Mouse (Mus musculus) 3134 (cell line): ENCODE data around the gene Gm49711.

Experiments
- DNase-seq: peaks from one replicate; pipeline ENCODE4 v3.0.0-alpha.2; 2011; ENCODE audit warnings: low spot score; ENCODE audit not compliant: insufficient read length; ENCODE audit errors: extremely low read depth

Gm49711 gene

DNA sequence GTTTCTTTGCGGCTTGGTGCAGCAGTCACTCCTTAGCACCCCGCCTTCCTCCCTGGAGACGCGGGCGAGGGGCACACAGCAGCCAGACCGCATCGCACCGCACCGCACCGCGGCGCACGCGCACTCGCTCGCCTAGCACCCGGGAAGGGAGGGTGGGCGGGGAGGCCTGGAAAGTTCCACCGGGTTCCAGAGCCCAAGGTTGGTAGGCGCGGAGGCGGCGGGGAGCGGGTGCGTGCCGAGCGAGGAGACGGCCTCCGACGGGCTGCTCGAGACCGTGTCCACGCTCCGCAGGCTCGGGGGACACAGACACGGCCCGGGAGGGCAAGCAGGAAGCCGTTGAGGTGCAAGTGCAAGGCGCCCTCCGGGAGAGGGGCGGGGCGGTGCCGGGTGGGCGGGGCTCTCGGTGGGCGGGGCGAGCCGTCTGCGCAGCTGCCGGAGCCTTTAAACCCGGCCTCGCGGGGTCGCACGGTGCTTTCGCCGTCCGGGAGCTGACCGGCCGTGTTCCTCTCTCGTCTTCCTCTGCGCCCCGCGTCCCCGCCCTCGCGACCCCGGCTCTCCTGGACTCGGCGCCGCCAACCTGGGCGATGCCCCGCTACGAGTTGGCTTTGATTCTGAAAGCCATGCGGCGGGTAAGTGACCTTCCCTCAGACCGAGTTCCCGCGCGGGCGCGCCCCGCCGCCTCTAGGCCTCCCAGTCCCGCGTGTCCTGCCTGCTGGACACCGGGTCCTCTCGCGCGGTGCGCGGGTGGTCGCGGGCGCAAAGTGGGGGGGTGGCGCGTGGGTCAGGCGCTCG lies at the start of gene Gm49711, which contains the start of the genes Mrps6 and Slc5a3:
Gene Gm49711 (plus strand): TSS at position 465 of the 792 bp plus-strand sequence.
Gene Mrps6 (plus strand): TSS at position 419 of the 792 bp plus-strand sequence.
Gene Slc5a3 (plus strand): TSS at position 471 of the 792 bp plus-strand sequence.
- peak; percentile 92 for DNase-seq

DNA sequence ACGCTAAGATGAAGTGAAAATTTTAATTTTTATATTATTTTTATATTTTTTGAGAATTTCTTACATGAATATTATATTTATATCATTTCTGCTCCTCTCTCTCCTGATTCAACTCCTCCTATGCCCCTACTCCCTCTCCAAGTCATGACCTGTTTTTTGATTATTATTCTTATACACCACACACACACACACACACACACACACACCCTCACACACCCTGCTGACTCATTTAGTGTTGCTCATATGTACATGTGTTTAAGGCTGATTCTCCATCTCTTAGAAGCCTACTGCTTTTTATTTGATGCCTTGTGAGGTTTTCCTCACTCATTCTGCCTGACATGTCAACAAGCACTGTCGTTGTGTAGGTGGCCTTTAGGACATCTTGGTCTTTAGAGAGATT lies 48.5 kb upstream of the Gm49711 start:
- DNase-seq: peak; percentile 36

DNA sequence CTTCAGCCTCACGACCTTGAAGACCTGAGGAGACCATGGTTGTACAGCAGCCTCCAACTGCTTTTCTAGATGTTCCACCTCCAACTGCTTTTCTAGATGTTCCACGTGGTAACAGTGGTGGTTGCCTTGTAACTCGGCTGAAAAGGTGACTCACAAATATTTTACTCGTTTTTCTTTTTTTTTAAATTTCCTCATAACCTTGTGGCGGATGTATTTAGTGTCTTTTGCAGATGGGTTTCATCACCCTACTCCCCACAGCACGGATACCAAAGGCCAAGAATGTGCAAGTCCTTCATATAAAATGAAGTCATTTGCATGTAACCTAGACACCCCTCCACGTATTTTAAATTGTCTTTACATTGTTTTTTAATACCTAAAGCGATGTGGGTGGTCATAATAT lies 41.3 kb upstream of the Gm49711 start:
- peak; percentile 32 for DNase-seq

DNA sequence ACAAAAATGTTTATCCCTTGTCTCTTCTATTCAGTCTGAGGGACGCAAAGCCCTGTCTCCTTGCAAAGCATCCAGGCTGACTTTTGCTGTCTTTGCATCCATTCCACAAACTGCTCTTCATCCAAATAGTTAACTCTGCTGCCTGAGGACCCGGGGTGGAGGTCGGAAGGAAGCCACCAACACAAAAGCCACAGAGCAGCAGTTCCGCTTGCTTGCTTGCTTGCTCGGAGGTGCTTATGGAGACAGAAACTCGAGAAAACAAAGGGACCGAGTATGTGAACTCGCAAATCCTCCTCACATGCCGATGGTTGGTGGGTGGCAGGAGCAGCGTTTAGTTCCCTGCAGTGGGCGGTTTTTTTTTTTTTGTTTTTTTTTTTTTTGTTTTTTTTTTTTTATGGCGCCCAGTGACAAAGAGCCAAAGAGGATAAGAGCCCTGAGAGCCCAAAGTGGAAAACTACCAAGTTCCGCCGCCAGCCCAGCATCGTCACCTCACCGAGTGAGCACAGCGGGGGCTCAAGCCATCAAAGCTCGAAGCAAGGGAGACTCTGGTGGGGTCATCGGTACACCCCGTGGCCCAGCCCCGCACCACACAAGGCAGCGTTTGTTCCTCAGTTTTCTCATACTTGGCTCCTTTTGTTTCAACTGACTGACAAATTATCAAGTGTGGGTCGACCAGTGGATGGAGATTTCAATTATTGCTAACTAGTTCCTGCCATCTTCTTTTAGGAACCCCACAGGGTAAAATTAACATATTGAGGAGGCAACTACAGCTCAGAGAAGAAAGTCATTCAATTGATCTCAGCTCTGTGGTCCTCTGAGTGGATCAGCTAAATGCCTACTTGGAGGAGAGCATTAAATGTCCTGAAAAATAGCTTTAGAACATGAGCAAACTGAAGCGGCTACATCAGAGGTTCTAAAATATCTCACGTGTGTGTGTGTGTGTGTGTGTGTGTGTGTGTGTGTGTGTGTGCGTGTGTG lies 38.7 kb upstream of the Gm49711 start:
- DNase-seq: no peak

DNA sequence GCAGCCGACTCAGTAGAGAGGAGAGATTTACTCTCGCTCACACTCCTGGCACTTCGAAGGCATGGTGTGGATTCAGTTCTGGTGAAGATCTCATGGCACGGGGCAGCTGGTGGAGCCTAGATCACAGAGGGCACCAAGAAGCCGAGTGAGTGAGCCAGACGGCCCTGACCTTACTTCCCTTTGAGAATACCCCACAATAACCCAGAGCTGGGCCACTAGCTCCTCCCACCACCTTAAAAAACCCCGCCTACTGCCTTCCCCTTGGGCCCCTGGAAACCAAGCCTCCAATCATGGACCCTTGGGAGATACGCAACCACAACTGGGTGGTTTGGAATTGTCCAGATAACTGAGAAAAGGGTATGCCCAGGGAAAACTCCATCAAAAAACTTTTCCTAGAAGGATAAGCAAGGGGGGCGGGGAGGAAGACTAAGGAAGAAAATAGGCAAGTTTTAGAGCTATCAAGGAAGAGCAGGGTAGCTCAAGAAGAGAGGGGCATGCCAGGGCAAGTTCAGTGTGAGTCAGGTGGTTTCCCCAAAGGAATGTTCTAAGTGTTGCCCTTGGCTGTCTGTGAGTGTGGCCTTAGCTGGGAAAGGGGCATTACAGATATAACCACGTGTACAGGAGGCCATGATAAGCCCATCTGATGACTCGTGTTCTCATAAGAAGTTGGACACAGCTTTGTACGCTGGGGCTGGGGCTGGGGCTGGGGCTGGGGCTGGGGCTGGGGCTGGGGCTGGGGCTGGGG lies 36.3 kb upstream of the Gm49711 start:
- no peak for DNase-seq

DNA sequence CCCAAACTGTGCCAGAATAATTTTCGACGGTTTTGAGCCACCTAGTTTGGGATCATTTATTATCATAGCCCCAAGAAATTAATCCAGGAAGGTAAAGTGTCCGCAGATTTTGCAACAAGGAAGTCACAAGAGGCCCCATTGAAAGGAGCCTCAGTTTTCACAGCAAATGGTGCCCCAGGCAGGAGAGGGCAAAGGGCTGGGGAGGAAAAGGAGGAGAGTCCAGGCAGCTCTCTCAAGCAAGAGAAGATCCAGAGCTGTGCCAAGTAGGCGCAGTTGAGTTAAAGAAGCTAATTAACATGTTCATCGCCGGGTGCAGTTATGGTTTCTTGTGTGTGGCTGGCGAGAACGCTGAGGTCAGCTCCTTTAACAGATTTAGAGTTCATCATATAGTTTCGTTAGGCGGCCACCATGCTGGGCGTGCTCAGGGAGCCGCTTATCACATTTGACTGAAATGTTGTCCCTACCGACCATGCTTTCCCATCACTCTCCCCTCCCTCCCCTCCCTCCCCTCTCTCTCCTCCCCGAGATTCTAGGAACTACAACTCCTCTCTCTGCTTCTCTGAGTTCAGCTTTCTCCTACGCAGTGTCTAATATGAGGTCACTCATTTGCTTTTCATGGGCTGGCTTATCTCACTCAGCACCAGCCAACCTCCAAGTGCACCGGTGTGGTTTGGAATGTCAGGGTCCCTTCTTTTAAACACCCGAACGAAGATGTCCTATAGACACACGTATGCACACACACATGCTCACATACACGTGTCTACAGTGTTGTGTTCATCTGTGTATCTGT lies 35.4 kb upstream of the Gm49711 start:
- no peak for DNase-seq

DNA sequence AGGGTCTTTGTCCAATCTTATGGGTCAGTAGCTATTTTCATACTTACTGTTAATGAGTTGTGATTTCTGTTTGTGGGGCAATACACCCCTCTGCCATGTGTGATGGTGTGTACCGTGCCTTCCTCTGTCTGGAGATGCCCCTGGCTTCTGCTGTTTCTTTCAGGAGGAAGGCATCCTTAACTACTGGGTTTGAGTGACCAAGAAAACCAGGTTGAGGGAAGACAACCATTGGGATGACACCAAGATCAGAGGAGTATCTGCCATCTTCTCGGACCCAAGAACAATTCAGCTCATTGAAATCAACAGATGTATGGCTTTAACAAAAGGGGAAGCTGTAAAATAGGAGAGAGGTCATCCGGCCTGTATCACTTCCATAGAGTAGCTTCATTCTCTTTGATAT lies 24.8 kb upstream of the Gm49711 start:
- DNase-seq: no peak

DNA sequence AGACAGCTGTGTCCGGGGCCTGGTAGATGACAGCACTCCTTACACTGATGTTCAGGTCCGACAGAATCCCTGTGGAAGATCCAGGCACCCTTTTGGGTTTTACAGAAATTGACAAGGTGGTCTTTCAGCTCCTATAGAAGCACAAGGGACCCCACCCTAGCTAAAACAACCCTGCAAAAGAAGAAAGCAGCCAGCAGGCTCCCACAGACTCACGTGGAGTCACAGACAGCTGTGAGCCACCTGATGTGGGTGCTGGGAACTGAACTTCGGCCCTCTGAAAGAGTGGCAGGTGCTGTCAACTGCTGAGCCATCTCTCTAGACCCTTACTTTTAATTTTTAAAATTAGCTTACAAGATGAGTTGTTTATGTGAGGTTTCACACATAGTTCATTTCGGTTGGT lies 23.4 kb upstream of the Gm49711 start:
- DNase-seq: no peak

DNA sequence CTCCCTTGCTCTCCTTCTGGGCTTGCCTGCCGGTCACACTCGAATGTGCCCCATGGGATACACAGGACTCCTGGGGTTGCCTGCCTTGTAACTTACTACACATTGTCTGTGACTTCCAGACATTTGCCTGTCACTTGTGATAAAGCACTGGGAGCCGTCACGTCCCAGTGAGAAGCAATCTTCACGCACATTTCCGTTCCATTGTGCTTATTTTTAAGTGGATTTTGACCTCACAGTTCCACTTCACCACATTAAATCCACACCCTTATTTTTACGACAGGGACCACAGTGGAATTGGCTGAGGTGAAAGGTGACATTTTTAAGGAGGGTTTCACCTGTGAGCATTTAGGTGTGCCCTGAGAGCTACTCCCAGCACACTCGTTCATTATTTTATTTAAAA lies 21.4 kb upstream of the Gm49711 start:
- DNase-seq: no peak

DNA sequence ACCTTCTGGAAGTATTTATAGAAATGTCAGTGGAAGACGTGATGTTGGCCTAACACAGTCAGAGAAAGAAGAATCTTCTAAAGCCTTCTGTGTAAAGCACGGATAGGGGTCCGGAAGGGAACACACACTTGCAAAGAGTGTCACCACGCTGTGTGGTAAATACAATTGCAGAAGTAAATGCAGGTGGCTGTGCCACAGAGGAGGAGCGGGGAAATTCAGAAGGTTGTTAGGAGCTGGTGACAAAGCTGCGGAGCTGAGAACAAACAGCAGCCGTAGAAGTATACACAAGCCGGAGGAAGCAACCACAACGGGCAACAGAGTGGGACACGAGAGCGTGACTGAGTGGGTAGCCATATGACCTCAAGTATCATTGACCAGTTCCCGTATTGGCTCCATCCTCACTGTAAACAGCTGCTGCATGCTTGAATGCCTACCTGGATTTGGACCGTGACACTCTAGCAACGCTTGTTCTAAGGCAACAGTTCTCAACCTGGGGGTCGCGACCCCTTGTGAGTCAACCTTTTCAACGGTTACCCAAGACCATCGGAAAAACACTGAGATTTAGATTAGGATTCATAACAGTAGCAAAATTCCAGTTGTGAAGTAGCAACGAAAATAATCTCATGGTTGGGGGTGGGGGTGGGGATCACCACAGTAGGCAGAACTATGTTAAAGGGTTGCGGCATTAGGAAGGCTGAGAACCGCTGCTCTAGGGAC lies 20.1 kb upstream of the Gm49711 start:
- DNase-seq: no peak

DNA sequence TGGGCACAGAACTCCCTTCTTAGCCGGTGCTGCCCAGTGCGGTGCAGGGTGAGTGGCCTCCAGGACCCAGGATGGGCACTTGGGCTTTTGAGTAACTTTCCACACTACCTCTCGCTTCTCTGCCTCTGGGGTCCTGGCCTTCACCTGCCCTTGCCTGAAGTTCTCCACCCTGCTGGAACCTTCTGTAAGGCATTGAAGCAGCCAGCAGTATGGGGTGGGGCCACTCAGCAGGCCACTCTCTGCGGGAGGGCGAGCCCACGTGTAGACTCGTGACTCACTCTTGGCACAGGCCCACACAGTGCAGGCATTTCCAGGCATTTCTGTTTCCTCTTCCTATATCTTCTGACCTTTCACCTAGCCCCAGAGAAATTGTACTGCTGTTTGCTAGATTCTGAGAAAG lies 18.7 kb upstream of the Gm49711 start:
- peak; percentile 34 for DNase-seq

DNA sequence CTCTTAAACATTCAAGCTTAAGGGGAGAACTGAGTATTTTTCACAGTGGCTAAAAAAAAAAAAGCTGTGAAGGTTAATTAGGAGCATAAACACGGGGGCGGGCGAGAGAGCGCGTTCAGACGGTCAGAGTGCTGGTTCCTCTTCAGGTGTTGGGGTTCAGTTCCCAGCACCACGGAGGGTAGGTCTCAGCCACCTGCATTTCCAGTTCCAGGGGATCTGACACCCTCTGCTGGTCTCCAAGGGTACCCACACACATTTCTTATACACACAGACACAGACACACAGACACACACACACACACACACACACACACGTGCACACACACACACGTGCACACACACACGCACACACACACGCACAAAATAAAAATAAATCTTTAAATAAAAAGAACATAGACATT lies 18.1 kb upstream of the Gm49711 start:
- no peak for DNase-seq

DNA sequence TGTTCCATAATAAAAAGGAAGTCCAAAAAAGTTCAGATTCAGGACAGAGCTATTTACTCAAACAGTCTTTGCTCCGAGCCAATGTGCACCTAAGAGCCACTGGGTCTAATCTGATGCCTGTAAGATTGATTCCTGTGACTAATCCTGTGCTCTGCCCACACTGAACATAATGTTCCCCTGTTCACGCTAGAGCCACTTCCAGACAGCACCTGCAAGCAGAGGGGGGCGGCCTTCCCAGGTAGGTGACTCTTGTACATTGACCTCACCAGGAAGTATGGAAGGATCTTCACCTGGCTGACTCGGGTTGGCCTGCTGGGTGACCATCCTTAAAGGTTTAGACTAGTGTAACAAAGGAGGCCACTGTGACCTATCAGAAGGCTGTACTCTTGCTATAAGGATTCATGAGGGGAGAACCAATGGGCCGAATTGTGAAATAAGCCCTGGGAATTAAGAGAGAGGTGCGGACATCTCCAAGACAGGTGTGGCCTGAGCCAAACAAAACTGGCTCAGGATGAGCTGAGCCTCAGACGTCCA lies 6.3 kb upstream of the Gm49711 start:
- DNase-seq: no peak

DNA sequence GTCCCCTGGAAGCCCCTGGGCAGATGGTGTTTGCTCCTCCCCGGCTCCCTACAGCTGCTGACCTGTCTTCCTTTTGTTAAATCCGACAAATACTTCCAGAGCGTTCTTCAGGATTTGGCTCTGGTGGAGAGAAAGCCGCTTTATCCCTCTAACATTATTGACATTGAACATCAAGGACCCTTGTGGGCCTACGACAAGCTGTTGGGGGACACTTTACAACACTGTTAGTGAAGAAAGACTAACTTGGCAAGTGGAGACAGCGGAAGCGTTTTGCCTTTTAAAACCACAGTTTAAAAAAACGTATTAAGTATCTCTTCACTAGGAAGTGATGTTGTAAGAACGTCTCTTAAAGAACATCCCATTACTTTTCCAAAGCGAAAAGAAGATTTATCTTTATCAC lies 5.5 kb upstream of the Gm49711 start:
- DNase-seq: no peak

DNA sequence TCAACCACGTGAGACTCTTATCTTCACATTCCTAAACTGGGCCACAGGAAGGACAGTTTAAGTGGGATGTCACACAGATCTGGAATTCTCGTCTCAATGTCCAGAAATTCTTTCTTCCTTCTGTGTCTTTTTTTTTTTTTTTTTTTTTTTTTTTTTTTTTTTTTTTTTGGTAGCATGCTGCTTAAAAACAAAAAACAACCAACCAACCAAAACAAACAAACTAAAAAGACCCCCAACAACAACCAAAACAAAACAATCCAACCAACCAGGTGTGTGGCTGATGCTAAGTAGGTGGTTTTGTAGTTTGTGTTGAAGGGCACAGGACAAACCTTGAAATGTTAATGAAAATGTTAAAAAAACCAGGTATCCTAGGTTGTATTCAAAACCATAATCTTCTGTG lies 1.4 kb upstream of the Gm49711 start:
- DNase-seq: no peak

DNA sequence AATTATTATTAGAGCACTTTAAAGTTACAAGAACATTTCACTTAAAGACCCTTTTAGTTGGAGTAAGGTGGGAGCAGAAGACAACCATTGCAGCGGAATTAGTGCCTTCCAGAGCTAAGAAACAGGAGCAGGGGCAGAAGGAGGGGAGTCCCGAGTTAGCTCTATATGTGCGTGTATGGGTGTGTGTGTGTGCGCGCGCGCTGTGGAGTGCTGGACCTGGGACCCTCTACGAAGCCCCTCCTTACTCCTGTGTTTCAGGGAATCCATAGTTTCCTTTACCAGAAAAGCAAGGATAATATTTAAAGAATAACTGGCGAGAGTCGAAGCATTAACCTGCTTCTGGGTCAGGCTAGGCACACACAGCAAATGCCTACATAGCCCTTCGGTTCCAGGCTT lies 662 bp upstream of the Gm49711 start:
- DNase-seq: no peak

DNA sequence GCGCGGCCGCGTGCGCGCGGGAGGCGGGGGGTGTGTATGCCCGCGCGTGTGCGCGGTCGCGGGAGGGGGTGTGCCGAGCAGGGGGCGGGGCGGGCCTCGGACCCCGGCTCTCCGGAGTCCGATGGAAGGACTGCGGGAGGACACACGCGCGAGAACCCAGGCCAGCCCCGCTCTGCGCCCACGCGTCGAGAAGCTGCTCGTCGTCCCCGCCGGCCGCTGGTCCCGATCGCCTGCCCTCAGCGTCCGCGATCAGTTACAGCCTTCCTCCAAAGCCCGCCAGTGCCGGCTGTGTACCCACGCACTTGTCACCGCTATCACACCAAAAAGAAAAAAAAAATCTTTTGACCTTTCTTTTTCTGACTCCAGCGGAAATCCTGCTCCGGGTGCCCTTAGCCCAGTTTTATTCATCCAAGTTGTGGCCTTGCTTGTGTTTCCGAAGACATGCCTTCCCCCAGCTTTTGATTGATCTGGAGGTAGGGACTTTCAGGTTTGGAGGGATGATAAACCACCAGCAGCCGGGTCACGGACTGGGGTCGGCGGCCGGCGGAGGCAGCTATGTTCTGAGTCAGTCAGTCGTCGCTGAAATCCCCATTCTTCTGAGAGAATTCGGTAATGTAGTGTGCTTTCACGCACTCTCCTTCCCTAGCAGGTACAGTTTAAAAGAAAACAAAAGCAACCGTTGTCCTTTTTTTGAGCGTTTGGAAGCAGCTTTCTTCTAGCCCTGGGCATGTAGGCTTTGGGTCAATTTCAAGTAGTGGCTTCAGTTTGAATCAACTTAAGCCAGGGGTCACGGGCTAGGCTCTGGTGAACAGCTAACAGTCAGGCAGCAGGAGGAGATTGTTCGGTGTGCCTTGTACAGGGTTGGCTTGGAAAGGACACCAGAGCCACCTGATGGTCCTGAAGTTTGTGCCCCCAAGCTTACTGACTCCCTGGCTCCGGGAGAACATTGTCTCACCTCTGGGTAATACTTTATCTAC lies 816 bp downstream of the Gm49711 start:
- no peak for DNase-seq

DNA sequence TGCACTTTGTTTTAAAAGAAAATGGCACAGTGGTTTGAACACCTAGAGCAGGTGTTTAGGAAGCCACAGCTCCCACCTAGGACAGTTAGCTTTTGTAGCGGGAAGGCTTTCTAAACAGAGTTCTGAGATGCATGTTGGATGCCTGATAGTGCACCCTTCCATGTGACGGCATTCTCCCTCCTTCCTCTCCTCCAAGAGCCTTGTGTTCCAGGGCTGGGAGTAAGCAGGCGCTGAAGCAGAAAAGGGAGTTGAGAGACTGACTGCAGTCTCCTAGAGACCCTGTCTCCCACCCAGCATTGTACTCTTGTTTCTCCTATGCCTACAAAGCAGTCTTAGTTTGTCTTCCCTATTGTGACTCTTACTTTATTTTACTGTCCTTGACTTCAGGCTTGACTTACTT lies 2.1 kb downstream of the Gm49711 start:
- DNase-seq: no peak
